Mouse (Mus musculus) bone marrow, adult 2 months (tissue): ENCODE results near the gene Dennd2c.

Experiments
- CTCF ChIP-seq: fragments of 200-500 bp; IDR thresholded peaks from 2 replicates; pipeline ENCODE4 v1.5.1; 2011; ENCODE audit warnings: low read length, control low read depth; ENCODE audit not compliant: control insufficient read depth, insufficient read depth
- POLR2A ChIP-seq: fragments of 200-500 bp; IDR thresholded peaks from 2 replicates; pipeline ENCODE4 v1.6.1; 2011; ENCODE audit warnings: low read depth, mild to moderate bottlenecking, control low read depth, low read length, borderline replicate concordance; ENCODE audit not compliant: control insufficient read depth

DNA sequence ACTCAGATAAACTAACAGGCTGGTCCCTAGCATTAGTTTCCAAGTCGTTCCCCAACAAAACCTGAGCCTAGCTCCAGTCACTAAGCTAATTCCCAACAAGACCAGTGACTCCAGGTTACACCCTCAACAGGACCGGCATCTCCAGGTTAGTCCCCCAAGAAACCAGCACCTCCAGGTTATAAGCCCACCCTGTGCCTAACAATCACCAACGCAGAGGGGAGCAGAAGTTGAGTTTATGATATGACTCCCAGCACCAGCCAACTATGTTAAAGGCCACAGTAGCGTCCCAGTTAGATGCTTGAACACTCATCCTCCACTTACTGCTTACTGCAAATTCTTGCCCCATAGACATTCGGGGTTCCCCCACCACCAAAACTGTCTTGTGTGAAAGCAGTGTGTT lies 97.0 kb downstream of the Dennd2c start:
- TF ChIP-seq CTCF (no peak), POLR2A (no peak)
